Mouse (Mus musculus) MN1 (cell line): ENCODE data around the gene Tsc22d2.
A peak's percentile ranks its signal among the peaks of the same experiment; 100 is the strongest.

Experiments
- DNase-seq: peaks from one replicate; pipeline ENCODE4 v3.0.0-alpha.2; 2016; ENCODE audit warnings: low spot score

The Tsc22d2 gene

DNA sequence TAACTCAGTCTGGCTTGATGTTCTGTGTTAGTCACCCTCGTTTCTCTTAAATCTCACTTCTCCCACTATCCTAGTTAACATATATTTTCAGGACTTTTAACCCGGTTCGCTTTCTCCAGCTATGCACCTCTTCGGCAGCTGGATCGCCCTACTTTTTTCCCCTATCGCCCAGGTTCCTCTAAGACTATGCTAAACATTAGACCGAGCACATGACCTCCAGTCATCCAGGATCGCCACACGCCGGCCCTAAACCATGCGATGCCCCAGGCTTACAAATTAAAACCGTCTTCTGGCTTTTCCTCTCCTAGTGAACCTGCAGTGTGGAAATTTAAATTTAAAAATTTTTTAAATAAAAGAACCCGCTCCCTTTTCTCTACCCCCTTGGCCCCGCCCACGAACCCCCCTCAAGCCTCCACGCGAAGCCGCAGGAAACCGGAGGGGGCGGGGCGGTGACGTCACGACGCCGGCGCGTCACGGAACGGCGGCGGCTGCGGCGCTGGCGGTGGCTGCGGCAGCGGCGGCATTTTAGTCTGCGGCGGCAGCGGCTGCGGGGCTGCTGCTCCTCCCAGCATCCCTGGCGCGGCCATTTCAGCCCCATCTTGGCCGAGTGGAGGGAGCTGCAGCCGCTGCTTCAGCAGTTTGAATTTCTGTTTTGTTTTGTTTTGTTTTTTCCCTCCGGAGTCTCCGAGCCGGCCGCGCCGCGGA is at the start of gene Tsc22d2:
Tsc22d2 (plus strand) TSS at position 482 of the 705 bp plus-strand sequence.
- peak; percentile 97 for DNase-seq

DNA sequence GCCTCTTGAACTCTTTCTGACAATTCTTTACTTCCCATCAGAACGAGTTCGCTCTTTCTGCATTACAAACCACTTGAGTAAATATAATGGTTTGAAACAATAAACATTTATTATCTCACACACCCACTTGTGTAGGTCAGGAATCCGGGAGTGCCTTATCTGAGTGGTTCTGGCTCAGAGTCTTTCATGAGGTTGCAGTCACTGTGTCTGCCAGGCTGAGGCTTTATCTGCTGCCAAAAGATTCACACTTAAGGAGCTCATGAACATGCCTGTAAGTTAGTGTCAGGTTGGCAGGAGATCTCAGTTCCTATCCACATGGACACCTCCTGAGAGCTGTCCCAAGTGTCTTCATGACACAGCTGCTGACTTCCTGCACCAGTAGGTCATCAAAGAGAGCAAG is 47.8 kb upstream of the Tsc22d2 start:
- no peak for DNase-seq

DNA sequence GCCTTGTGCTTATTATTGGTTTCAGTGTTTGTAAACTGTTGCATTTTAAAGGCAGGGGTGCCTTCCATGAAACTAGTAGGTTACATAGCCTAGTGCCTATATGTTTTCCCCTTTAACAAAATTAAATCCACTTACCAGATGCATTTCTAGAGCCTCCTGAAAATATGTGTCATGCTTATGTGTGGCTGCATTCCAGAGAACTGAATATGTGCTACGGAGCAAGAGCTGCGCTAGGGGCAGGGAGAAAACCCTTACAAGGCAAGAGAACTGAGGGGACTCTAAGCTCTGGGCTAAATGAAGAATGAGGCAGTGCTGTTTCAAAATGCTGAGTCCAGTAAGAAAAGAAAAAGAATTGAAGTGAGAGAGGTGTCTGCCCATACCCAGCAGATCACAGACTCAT is 43.7 kb upstream of the Tsc22d2 start:
- no peak for DNase-seq

DNA sequence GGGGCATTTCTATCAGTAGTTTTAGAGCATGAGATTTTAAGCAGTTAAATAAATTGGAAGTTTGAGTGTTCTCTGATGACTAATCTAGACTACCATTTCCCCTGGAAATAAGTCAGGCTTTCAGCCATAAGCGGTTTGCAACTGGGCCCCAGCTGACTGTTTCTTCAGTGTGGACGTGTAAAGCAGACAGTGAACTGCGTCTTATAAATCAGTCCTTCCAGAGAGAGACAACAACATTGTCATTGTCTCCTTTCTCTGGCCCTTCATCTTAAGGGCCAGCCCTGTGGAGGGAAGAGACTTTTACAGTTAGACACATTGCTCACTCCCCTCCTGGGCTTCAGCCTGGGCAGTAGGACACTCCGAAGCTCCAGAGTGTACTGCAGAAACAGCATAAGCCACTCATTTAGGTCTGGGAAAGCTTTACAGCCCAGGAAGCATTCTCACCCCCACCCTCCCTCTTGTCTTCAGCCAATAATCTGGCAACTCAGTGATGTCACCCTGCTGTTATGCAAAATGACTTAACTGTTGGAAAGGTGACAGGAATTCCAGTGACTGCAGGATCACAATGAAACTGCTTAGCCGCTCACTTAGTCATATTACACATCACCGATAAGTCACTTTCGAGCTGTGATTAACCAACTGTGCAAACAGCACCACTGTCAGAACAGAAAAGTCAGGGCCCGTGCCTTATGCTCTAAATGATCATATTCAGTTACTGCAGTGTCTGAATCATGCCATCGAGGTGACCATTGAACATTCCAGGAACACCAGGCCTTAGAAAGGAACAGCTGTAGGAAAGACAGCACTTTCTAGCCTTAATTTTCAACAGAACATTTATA is 42.2 kb upstream of the Tsc22d2 start:
- peak; percentile 56 for DNase-seq

DNA sequence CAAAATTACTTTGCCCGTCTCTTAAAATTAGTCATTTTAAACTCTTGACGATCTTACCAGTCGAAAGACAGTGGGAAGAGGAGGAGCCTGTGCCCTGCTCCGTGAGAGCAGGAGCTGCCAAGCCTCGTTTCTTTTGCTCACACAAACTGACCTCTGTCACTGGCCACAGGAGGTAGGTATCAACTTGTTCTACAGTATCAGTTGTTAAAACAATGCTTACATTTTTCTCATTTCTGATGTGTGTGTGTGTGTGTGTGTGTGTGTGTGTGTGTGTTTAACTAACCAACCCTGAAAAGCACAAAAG is 41.7 kb upstream of the Tsc22d2 start:
- DNase-seq, result no peak

DNA sequence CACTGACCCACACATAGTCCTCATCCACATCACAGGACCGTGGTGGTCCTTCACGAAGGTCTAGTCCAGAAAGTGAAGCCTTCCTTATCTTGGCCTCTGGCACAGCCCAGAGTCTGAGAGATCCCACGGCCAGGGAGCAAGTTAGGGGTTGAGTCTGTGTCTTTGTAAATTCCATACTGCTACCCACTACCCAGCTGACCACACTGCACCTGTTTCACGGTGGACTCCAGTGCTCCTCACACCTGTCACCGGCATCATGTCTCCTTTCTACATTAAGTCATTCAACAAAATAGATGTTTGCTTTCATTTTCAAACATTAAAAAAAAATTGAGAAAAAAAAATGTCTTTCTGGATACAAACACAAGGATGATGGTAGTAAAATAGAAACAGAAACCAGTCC is 40.2 kb upstream of the Tsc22d2 start:
- no peak for DNase-seq

DNA sequence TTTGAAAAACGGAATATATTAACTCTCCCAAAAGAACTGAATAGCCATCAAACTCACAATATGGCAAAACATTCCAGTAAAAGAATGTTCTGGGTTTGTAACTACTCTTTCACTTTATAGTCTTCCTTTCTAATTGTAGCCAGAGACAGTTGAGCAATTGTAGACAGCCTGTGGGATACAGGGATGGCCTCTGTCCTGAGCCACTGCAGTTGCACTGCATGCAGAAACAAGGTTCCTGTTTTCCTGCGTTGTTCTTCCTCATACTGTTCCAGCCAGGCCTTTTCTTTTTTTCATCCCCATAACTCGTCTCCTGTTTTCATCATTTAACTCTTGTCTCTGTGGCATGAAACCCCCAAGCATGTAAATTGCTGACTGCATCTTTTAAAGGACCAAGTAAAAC is 37.8 kb upstream of the Tsc22d2 start:
- no peak for DNase-seq

DNA sequence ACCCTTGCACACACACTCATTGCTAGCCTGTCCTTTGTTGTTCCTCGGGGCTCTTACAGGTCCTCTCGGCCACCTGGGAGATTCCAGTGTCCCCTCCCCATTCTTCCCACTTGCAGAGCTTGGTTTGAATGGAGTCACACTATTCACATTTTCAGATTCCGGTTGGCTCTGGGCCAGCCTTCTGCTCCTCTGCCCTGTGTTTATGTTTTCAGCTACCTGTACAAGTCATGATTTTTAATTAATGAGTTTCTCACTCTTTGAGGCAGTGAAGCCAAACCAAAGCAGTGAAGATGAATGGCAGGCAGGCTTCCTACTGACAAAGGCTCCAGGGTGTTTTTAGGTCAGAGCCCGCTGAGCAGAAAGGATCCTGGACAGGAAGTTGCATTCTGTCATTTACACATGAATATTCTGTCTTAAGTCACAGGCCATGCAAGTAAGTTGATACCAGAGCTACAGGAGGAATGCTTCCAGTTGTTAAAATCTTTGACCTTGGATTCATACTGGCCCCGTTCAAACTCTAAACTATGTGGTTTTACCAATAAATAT is 36.9 kb upstream of the Tsc22d2 start:
- DNase-seq, result no peak

DNA sequence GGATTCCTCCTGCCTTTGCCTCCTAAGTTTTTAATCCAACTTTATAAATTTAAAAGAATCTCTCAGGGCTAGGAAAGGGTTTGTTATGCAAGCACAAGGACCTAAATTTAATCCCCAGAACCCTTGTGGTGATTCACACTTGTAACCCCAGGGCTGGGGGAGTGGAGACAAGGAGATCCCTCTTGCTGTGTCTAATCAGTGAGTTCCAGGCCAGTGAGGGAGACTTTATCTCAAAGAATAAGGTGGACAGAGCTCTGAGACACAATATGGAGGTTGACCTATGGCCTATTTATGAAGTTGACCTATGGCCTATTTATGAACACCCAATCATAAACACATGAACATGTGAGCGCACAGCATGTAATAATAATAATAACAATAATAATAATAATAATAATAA is 31.8 kb upstream of the Tsc22d2 start:
- no peak for DNase-seq

DNA sequence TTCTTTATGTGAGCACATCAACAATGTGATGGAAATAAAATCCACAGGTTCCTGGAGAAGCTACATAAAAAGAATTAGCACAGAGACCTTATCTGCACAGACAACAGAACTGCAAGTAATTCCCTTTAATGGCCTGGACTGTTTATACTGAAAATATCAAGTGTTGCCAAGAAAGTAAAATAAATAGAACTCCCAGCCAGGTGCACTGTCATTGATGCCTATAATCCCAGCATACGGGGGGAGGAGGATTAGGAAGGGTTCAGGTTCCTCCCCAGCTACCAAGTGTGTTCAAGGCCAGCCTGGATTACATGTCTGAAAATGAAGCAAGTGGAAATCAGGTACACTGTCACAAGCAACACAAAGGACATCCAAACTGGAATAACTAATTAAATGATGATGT is 29.5 kb upstream of the Tsc22d2 start:
- no peak for DNase-seq

DNA sequence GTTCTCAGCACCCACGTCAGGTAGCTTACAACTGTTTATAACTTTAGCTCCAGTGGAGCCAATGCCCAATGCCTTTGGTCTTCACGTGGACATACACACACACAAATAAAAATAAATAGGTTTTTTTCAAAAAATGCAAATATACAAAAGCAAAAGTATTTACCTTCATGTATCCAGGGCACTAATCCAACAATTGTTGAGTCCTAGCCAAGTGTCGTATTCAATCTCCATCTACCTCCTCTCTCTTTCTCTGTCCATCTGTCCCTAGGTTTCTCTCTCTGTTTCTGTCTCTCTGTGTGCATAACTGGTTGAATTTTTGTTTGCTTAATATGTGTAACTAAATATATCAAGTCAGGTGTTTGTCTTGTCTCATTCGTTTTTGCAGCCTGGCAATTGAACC is 25.8 kb upstream of the Tsc22d2 start:
- DNase-seq, result no peak

DNA sequence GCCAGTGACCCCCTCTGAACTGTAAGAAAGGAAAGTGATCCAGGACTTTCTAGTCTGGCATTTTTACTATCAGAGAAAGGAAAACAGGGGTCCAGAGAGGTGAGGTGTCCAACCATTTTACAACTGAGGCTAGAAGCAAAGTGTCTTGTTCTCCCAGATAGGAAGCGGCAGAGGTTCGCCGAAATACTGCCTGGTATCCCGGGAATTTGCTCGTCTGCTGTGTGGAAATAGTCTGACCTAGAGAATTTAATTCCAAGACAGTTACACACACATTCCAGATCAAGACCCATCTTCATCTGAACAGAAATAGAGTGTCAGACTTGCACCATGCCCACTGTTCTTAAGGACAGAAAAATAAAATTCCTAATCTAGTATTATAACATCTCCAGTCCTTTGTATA is 16.0 kb upstream of the Tsc22d2 start:
- no peak for DNase-seq

DNA sequence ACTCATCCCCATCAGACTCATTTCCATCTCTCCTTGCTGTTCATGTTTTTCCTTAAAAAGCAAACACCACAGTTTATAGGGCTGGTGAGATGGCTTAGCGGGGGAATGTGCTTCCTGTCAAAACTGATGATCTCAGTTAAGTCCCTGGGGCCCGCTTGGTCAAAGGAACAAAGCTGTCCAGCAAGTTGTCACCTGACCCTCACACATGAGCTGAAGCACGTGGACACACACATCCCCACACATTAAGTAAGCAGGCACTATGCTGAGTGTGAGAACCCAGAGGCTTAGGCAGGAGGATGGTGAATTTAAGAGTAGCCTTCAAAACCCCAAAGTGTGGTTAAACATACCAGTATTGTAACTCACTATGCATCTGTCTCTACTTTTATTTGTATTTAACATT is 14.6 kb upstream of the Tsc22d2 start:
- DNase-seq, result no peak

DNA sequence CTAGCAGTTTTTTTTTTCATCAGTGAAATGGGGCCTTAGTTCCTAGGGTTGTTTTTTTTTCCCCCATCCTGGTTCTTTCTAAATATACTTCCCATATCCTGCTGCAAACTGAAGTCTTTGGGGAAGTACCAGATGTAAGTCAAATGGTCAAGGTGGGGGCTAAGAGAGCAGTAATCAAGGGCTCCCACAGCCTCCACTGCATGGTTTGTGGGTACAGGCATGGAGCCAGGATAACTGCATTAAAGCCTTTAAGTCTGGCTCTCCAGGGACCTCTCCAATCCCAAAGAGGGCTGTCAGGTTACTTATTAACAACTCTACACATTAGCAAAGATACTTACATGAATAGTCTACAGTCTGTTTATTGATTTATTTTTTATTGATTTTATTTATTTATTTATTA is 2.8 kb upstream of the Tsc22d2 start:
- no peak for DNase-seq

DNA sequence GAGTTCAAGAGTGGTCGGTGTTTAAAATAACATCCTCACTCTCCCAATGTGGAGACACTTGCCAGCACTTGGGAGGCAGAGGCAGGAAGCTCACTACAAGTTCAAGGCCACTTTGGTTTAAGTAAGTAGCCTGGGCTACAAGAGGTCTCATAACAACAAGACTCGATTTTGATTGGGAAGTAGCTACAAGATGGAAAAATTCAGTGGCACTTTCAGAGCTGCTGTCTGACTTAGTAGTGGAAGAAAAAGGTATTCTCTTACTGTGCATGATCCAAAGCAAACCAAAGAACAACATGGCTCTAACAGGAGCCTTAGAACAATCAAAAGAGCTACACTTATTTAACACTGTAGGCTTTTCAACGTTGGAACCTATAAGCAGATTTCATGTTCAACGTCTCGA is 844 bp upstream of the Tsc22d2 start:
- no peak for DNase-seq

DNA sequence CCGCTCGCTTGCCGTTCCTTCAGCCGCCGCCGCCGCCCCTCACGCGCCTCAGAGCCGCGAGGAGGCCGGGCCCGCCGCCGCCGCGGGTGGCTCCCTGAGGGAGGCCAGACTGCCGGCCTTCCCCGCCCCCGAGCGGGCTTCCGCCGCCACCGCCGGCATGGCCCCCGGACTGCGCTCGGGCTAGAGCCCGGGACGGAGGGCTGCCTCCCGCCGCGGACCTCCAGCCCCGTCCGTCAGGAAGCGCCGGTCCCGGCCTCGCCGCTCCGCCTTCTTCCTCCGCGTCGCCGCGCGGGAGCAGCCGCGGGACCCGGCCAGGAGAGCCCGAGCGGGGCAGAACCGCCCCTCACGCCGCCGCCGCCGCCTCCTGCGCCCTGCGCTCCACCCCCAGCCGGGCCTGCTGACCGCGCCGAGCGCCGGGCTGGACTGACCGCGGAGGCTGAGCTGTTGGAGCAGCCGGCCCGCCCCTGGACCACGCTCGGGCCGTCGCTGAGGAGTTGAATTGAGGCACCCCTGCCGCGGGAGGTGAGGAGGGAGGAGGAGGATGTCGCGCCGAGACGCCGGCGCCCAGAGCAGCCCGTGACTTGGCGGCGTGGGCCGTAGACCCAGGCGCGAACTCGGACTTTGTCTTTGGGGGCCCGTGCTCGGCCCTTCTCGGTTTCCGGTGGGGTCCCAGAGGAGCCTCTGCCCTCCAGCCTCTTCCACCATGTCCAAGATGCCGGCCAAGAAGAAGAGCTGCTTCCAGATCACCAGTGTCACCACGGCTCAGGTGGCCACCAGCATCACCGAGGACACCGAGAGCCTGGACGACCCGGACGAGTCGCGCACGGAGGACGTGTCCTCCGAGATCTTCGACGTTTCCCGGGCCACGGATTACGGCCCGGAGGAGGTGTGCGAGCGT is 720 bp downstream of the Tsc22d2 start:
- peak; percentile 86 for DNase-seq

DNA sequence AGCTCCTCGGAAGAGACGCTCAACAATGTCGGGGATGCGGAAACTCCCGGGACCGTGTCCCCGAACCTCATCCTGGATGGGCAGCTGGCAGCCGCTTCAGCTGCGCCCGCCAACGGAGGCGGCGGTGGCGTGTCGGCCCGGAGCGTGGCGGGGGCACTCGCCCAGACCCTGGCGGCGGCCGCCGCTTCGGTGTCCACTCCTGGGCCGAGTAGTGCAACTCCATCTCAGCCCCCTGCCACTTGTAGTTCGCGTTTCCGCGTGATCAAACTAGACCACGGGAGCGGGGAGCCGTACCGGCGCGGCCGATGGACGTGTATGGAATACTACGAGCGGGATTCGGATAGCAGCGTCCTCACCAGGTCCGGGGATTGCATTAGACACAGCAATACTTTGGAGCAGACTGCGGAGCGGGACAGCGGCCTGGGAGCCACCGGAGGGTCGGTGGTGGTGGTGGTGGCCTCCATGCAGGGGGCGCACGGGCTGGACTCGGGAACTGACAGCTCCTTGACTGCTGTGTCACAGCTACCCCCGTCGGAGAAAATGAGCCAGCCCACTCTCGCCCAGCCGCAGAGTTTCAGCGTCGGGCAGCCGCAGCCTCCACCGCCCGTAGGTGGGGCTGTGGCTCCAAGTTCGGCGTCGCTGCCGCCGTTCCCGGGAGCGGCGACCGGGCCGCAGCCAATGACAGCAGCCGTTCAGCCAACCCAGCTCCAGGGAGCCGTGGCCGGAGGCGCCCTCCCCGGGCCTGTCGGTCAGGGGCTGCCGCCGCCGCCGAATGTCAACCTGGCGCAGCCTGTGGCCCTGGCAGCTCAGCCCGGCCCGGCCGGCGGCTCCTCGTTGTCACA is 1.6 kb downstream of the Tsc22d2 start:
- DNase-seq, result peak; percentile 90

DNA sequence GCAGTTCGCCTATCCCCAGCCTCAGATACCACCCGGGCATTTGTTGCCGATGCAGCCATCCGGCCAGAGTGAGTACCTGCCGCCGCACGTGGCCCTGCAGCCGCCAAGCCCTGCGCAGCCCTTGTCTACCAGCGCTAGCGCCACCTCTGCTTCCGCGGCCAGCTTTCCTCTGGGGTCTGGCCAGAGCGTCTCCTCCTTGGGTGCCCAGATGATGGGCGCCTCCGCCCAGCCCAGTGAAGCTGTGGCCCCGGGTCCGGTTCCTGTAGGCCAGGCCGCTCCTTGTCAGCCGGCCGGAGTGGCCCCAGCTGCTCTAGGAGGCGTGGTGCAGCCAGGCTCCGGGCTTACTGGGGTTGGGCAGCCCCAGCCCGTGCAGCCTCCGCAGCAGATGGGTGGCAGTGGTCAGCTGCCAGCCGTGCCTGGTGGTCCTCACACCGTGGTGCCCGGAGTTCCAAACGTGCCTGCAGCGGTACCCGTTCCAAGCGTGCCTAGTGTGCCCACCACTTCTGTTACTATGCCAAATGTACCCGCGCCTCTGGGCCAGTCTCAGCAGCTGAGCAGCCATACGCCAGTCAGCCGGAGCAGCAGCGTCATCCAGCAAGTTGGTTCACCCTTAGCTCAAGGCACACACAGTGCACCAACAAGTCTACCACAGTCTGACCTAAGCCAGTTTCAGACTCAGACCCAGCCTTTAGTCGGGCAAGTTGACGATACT is 2.4 kb downstream of the Tsc22d2 start:
- DNase-seq, result peak; percentile 62

DNA sequence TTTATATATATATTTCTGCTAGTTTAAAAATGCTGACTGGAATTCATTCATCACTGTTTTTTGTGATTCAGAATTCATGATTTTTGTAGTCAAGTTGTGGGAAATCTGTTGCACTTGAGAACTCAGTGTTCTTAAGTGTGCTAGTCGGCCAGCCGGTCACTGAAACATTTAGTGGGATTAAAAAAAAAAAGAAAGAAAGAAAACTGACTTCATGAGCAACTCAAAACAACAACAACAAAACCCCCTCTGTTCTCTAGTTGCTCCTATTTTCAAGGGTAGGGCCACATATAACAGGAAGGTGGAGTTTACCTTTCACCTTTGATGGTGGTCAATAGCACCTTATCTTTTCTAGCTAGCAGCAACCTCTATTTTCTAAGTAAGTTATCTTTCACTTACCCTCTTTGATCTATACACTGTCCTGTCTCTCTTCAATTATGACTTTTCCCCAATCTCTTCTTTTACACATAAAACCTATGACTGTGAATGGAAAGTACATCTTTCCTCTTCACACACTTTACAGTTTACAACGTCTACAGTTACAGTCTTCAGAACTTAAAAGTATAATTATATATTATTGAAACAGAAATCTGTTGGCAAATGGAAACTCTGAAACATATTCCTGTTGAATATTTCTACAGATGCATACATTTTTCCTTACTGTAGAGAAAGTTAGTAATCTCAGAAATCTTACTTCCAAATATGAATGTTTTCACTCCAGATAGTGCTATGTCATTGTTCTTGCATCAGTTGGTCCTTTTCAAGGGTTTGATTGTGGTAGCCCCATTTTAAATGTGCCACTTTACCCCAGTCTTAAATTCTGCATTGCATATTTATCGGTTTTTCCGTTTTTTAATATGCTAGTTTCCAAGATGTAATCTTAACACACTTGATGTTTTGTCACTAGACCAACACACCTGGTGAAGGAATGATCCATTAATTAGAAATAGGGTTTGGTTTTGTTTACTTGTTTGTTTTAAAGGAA is 4.5 kb downstream of the Tsc22d2 start:
- DNase-seq, result no peak

DNA sequence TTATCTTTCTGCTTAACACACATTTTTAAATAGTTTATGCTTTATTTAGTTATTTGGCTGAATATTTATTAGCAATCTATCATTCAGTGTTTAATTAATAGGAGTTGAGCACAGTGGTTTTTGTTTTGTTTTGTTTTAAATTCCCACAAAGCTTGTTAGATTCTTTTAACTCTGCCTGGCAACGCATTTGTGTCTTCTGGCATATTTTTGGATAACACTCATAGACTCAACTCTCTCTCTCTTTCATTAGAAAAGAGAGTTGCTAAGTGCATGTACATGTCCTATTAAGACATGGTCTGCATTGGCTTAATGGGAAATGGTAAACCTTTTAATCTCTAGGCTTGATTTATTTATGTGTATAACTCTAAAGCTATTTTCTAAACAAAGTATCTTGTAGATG is 14.3 kb downstream of the Tsc22d2 start:
- no peak for DNase-seq
